Mouse (Mus musculus) hindbrain, postnatal 0 days (tissue): ENCODE measurements around the gene Tspan3. TPM values are rescaled to one million over a fixed set of nuclear protein-coding genes. Genes with fewer than 3 reads are reported as not detected.

ENCODE experiments used
- ATAC-seq: fragments of 200-750 bp; cut with Nextera tagmentation; 2 replicates; pipeline ENCODE4 v1.8.0; 2017; ENCODE audit warnings: mild to moderate bottlenecking, moderate TSS enrichment, moderate library complexity
- DNase-seq: peaks from one replicate; pipeline ENCODE4 v3.0.0-alpha.2; 2015; ENCODE audit warnings: low spot score
- H3K27ac ChIP-seq: fragments of 300-500 bp; sonication (generic); 2 replicates; pipeline ENCODE4 v1.5.1; 2014; ENCODE audit warnings: mild to moderate bottlenecking
- H3K27me3 ChIP-seq: fragments of 300-500 bp; sonication (generic); 2 replicates; pipeline ENCODE4 v1.6.1; 2014; ENCODE audit warnings: low read length, mixed read lengths; ENCODE audit not compliant: insufficient read depth
- H3K36me3 ChIP-seq: fragments of 300-500 bp; sonication (generic); 2 replicates; pipeline ENCODE4 v1.6.1; 2014; ENCODE audit warnings: low read length, mixed read lengths; ENCODE audit not compliant: insufficient read depth
- H3K4me1 ChIP-seq: fragments of 300-500 bp; sonication (generic); 2 replicates; pipeline ENCODE4 v1.6.1; 2014; ENCODE audit warnings: antibody characterized with exemption, low read length, mixed read lengths; ENCODE audit not compliant: insufficient read depth
- H3K4me2 ChIP-seq: fragments of 300-500 bp; sonication (generic); 2 replicates; pipeline ENCODE4 v1.6.1; 2014; ENCODE audit warnings: low read depth, mild to moderate bottlenecking, low read length, moderate library complexity, mixed read lengths
- H3K4me3 ChIP-seq: fragments of 300-500 bp; sonication (generic); 2 replicates; pipeline ENCODE4 v1.5.1; 2014; ENCODE audit warnings: low read length
- H3K9ac ChIP-seq: fragments of 300-500 bp; sonication (generic); replicated peaks from 2 replicates; pipeline ENCODE4 v1.6.1; 2014; ENCODE audit warnings: mild to moderate bottlenecking, low read length, moderate library complexity, mixed read lengths
- H3K9me3 ChIP-seq: fragments of 300-500 bp; sonication (generic); 2 replicates; pipeline ENCODE4 v1.6.1; 2016; ENCODE audit warnings: low read length, mixed read lengths
- CTCF ChIP-seq: IDR thresholded peaks from 2 replicates; pipeline ENCODE4 v1.5.1; 2016; ENCODE audit warnings: antibody characterized with exemption, control low read depth, low read depth
- WGBS: fragments of 180-500 bp; shearing (Covaris S2); extraction: QIAGEN DNeasy Blood & Tissue Kit; methylation state at CpG from one replicate; pipeline ENCODE4 v1.1.7; 2014; 5-methylcytosine and 5-hydroxymethylcytosine counted together
- polyA plus RNA-seq: library from polyadenylated mRNA; unstranded; fragments of >200 nt; fragmentation: Nextera tagmentation; extraction: Ambion mirVana; gene quantifications from 2 replicates; pipeline ENCODE4 v1.2.1, GENCODE M21; 2015
- total RNA-seq: library from RNA; depleted of rRNA; stranded (reverse); fragments of >200 nt; gene quantifications from 2 replicates; pipeline ENCODE4 v1.2.3, GENCODE M21; 2014

The Tspan3 gene
- total and polyA plus RNA-seq, 2 experiments from 2014 or later, result 524 to 725 TPM

DNA sequence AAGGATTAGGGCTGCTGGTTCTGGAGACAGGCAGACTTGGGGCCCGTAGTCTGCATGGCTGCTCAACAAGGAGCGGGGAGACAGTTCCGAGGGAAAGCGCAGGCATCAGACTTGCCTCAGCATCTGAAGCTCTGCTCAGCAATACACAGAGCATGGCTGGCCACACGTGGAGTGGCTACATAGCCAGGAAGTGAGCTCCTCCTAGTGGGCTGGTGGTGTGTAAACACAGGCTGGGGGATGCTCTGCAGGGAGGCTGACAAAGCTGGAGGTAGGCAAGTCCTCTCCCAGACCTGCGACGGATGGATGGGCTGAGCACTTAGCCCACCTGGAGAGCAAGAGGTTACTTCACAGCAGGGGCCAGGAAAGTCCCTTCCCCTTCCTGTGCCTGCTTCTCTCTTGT is 44.2 kb downstream of the Tspan3 start:
- peak overlapping the region; percentile 21; the same call in 1 of the 2 replicates for H3K4me2 ChIP-seq
- no peak overlapping the region for H3K4me3 ChIP-seq
- H3K27me3 ChIP-seq, result no peaks in the 10 kb centered on the region
- no peaks in the 10 kb centered on the region for H3K9me3 ChIP-seq
- WGBS, result 17% methylated on average over 7 of the region's 7 CpGs
- DNase-seq (peak; percentile 79), ATAC-seq (peak; percentile 52)
- no peaks in the 10 kb centered on the region for H3K36me3 ChIP-seq
- TF ChIP-seq CTCF, result peak; percentile 83
- H3K4me1 ChIP-seq, result peaks cover 3% of the 10 kb centered on the region
- H3K9ac ChIP-seq, result no peak overlapping the region
- 0 out of 2 replicates have a peak overlapping the region, but pooled peaks have one; percentile 16 for H3K27ac ChIP-seq

DNA sequence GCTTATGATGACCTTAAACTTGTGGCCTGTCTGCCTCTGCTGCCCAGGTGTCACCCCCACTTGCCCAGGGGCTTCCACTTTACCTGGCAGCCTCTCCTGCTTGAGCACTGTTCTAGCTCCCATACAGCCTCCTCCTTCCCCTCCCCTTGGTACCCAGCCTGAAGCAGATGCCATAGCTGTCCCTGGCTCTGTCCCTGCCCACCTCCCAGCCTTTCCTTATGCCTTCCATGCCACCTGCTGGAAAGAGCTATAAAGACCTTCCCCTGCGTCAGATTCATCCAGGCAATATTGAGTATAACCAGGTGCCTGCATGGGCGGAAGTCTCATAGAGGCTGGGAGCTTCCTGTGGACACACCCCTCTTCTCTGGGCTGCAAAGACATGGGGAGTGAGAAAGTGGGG is 45.6 kb downstream of the Tspan3 start:
- DNase-seq, result peak; percentile 26
- 73% methylated on average over 2 of the region's 2 CpGs for WGBS

DNA sequence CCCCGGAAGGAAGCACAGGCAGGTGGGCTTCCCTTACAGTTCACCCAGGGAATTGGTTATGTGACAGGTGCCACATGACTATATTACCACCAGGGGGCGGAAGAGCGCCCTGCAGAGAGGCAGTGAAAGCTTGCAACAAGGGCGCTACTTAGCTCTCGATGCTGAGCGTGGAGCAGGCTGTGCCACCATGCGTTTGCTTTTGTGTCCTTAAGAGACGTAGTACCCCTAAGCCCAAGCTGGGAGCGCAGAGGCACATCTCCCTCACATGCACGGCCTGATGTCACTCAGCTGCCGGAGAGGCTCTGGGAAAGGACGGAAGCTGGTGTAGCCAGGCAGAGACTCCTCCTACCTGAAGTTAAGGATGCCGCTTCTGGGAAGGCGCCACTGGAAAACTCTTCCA is 46.7 kb downstream of the Tspan3 start:
- 5% methylated on average over 14 of the region's 14 CpGs for WGBS
- TF ChIP-seq CTCF, result peak; percentile 99
- H3K27ac ChIP-seq, result no peak overlapping the region
- H3K27me3 ChIP-seq, result no peaks in the 10 kb centered on the region
- no peaks in the 10 kb centered on the region for H3K36me3 ChIP-seq
- DNase-seq (peak; percentile 93), ATAC-seq (peak; percentile 68)
- no peaks in the 10 kb centered on the region for H3K9me3 ChIP-seq
- H3K9ac ChIP-seq, result no peak overlapping the region
- peak overlapping the region; percentile 66 for H3K4me2 ChIP-seq
- H3K4me1 ChIP-seq, result peaks cover under 1% of the 10 kb centered on the region
- peak overlapping the region; percentile 27 for H3K4me3 ChIP-seq

More for the DNA sequence above, 45.6 kb downstream of the Tspan3 start:
- no peak overlapping the region for H3K4me2 ChIP-seq
- TF ChIP-seq CTCF, result peak; percentile 29; the same call in 1 of the 2 replicates
- no peaks in the 10 kb centered on the region for H3K36me3 ChIP-seq
- H3K4me3 ChIP-seq, result no peak overlapping the region
- ATAC-seq, result no peak
- peaks cover 3% of the 10 kb centered on the region for H3K4me1 ChIP-seq
- H3K27ac ChIP-seq, result no peak overlapping the region
- no peaks in the 10 kb centered on the region for H3K9me3 ChIP-seq
- no peaks in the 10 kb centered on the region for H3K27me3 ChIP-seq
- H3K9ac ChIP-seq, result no peak overlapping the region

DNA sequence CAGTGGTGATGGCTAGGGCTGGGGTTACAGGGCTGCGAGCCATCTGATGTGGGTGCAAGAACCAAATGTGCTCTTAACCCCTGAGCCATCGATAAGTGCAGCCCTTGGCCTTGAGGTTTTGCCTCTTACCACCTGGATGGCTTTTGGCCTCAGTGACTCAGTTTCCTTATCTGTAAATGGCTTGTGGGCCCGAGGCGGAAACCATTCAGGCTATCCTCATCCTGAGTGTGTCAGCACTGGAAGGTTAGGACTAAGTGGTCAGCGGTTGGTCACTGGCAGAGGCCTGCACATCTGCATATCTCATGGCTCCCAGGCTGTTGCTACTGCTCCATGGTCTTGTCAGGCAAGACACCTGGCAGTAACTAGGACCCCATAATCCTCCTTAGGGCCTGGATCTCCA is 47.2 kb downstream of the Tspan3 start:
- Histone ChIP-seq H3K4me1 (no peaks in the 10 kb centered on the region; the same call in 1 of the 2 replicates), H3K9me3 (no peaks in the 10 kb centered on the region), H3K4me3 (no peak overlapping the region), H3K9ac (no peak overlapping the region), H3K4me2 (peak overlapping the region; percentile 66), H3K27me3 (no peaks in the 10 kb centered on the region), H3K36me3 (no peaks in the 10 kb centered on the region), H3K27ac (no peak overlapping the region)
- ATAC-seq (no peak; the same call in 1 of the 2 replicates), DNase-seq (no peak)
- WGBS, result 81% methylated on average over 5 of the region's 5 CpGs
- TF ChIP-seq CTCF, result no peak

DNA sequence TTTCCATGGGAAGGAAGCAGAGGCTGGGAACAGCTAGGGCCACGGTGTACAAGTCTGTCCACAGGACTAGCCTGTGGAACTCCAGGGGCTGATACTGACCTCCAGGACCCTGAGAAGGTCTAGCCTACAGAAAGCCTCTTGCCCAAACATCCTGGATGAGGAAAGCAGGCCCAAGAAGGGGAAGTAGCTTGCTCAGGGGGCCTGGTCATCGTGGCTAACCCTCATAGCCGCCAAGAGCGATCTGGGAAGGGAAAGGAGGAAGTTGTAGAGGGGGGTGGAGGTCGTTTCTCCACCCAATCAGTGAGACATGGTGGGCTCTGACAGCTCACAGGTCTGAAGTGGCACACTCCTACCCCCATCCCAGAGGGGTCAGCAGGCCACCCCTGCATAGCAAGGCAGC is 57.1 kb downstream of the Tspan3 start:
- ATAC-seq, result no peak
- no peaks in the 10 kb centered on the region for H3K9me3 ChIP-seq

DNA sequence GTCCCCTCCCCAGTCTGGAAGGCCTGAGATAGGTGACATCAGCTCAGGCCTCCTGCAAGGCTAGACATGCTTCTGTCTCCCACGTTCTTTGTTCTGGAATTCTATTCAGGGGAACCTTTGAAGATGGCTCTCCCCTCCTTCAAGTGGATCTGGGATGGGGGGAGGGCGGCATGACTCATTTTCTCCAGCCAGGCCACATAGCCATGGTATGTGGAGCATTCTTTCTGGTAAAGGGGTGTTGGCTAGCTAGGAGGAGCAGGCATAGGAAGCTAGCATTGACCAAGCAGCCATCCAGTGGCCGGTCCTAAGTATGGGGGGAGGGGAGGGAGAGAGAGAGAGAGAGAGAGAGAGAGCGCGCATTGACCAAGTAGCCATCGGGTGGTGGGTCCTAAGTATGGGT is 57.8 kb downstream of the Tspan3 start:
- no peak overlapping the region for H3K9ac ChIP-seq
- WGBS, result 80% methylated on average over 6 of the region's 6 CpGs
- H3K36me3 ChIP-seq, result no peaks in the 10 kb centered on the region
- no peak for DNase-seq
- no peak overlapping the region for H3K4me3 ChIP-seq
- no peak overlapping the region for H3K27ac ChIP-seq
- ATAC-seq, result no peak
- no peak overlapping the region for H3K4me2 ChIP-seq
- no peak for TF ChIP-seq CTCF
- H3K4me1 ChIP-seq, result no peaks in the 10 kb centered on the region
- H3K27me3 ChIP-seq, result no peaks in the 10 kb centered on the region
- H3K9me3 ChIP-seq, result no peaks in the 10 kb centered on the region

More for the DNA sequence above, 57.1 kb downstream of the Tspan3 start:
- WGBS, result 81% methylated on average over 5 of the region's 5 CpGs
- no peak for TF ChIP-seq CTCF
- no peak overlapping the region for H3K4me2 ChIP-seq
- no peaks in the 10 kb centered on the region for H3K4me1 ChIP-seq
- no peaks in the 10 kb centered on the region for H3K36me3 ChIP-seq
- no peak overlapping the region for H3K9ac ChIP-seq
- H3K4me3 ChIP-seq, result no peak overlapping the region
- H3K27ac ChIP-seq, result no peak overlapping the region
- H3K27me3 ChIP-seq, result no peaks in the 10 kb centered on the region
- no peak for DNase-seq

DNA sequence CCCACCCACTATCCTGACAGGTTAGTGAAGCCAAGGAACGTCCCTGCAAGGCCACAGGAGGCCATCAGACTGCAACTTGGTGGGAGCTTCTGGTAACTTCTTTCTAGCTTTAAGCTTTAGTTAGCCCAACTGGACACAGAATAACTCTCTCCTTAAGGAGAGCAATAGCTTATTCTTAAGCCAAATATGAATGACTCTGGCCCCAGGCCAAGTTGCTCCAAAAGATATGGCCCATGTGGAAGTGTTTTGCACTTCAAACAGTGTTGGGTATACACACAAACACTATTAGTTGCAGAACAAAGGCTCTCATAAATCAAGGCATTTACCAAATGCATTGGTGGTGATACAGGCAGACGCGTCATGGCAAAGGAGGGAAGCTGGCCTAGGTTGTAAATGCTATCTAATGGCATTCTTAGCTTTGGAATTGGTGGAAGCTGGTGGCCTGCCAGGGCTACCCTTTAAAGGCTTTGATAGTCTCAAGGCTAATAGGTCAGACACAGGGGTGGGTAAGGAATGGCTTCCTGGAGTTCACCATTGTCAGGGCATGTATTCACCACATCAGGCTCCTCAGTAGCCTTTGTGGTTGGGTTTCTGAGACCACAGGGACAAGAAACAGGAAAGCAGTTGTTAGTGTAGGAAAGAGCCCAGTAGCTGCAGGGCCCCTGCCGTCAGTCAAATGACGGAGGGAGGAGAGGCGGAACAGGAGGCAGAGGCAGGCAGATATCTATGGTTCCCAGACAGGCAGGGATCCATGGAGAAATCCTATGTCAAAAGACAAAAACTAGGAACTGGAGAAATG is 58.8 kb downstream of the Tspan3 start:
- Histone ChIP-seq H3K4me2 (no peak overlapping the region), H3K27me3 (no peaks in the 10 kb centered on the region), H3K4me1 (no peaks in the 10 kb centered on the region), H3K9ac (no peak overlapping the region), H3K27ac (no peak overlapping the region), H3K9me3 (no peaks in the 10 kb centered on the region), H3K4me3 (no peak overlapping the region), H3K36me3 (no peaks in the 10 kb centered on the region)
- 68% methylated on average over 6 of the region's 6 CpGs for WGBS
- TF ChIP-seq CTCF, result no peak
- DNase-seq (no peak), ATAC-seq (no peak)
